Mouse (Mus musculus): Measurements from ENCODE around the gene Babam2.
"Not testable (repeated sequence)": the region's sequence is repeated elsewhere in the genome, so short reads cannot be mapped to it uniquely, and the experiment has no call there.

The Babam2 gene

DNA sequence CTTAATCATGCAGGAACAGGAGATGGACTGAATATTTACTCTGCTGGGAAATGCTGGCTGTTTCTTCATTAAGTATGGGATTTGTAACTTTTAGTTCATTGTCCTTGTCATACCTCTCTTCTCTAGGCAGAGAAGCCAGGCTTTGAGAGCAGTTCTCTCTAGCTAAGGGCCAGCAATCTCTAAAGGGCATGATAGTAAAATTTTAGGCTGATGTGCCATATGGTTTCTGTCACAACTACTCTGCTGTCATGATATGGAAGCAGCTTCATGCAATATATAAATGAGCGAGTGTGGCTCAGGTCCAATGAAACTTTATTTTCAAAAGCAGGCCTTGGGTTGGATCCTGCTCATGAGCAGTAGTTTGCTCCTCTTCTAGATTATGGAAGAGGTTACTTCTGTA lies 142.9 kb downstream of the Babam2 start:
- DNase-seq = no peak

DNA sequence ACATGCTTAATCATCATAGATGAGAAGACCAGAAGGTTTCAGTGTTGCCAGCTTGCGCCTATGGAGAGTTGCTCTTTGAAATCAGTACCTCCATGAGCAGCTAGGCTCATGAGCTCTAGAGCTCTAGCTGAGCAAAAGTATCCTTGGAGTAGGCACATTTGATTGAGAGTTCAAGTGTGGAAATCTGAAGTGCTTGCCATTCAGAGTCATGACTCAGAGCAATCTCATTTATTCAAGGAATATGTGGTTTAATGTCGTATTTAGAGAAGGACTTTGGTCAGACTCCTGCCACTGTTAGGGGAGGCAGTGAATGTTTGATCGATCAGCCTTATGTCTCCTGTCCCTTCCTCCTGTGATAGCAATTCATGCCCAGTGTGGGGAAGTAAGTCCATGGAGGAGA lies 147.4 kb downstream of the Babam2 start:
- no peak for DNase-seq

DNA sequence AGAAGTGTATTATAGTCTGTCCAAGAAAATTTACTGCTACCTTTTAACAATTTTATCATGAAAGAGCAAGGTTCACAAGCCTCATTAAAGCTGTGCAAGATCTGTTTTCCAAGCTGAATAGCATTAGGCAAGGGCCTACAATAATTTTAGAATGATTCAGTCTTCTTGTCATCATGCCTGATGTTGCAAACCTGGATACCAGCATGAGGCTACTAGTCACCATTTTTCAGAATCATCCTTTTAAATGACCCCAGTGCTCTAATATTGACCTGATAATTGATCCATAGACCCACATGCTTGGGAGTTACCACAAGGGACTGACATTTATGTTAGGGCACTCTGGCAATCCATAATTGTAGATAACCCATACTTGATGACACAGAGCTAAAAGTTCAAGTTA lies 149.5 kb downstream of the Babam2 start:
- no peak for DNase-seq

DNA sequence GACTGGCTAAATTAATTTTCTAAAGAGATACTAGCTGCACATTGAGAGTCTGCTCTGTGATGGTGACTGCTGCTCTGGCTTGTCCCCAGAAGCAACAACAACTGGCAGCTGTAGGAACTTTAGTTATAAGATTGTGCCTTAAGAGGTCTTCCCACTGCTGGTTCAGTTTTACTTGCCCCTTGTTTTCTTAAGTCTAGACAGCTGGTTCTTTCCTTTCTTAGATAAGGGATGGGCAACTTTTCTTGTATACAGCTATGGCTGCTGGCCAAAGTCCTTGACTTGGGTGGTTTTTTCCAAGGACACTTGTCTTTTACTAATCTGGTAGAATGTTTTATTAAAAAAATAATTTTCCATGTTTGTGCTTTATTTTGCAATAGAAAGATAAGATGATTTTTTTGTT lies 151.5 kb downstream of the Babam2 start:
- no peak for DNase-seq

DNA sequence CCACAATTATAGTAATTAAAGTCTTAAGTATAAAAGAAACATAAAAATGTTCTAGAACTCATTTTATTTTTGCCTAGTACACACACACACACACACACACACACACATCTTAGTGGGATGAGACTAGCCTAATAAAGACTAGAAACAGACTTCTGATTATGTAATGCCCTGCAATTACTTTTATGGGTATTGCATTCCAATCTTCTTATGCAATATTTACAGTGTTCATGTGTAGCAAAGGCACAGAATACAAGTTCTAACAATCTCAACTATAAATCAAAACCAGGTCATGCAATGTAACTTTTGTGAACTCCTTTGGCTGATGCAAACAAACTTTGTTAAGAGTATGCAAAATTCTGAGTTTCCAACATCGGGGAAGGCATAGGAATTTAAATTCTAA lies 155.3 kb downstream of the Babam2 start:
- no peak for DNase-seq

DNA sequence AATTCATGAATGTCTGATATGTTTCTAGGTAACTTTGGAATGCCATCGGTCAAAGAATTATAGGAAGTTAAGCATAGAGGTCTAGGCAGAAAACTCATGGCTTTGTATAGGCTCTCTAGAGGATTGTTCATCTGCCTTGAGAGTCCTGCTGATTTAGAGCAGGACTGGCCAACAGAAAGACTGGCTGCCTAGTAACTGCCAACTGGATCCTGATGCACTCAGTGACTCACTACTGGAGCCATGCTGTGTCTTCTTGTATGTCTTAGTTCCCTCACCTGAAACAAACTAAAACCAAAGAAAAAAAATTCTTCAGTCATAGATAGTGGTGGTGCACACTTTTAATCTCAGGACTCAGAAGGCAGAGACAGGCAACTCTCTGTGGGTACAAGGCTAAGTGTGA lies 156.3 kb downstream of the Babam2 start:
- no peak for DNase-seq

DNA sequence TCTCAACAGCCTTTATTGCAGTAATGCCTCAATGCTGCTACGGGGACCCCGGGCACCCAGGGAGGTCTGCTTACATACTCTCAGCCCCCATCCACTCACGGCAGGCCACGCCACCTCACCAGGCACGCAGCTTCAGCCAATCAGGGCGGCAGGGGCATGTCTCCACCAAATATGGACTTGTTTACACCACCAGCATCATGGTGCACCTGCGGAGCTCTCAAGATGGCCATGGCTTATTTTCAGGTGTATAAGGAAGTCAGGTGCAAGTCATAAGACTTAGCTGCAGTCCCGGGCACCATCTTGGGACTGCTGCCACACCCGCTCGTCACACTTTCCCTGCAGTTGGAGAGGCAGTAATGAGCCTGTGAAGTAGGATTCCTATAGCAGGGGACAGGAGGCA lies 161.4 kb downstream of the Babam2 start:
- not testable (repeated sequence) for DNase-seq

DNA sequence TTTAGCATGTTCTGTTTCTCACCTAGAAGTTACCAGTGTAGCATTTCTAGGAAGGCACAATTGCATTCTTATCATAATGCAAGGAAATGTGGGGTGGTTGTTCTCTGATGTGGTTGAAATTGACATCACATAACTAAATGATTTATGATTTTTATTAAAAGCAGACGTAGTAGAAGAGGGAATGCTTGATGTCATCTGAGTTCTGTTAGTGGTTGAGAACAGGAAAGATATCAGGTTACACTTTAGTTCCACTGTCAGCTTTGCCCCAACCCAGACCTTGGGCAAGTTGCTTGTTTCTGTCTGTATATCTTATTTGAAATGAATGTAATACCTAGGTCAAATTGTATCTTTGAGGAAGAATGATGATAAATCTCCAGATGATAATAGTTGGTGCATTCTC lies 162.9 kb downstream of the Babam2 start:
- DNase-seq = no peak

DNA sequence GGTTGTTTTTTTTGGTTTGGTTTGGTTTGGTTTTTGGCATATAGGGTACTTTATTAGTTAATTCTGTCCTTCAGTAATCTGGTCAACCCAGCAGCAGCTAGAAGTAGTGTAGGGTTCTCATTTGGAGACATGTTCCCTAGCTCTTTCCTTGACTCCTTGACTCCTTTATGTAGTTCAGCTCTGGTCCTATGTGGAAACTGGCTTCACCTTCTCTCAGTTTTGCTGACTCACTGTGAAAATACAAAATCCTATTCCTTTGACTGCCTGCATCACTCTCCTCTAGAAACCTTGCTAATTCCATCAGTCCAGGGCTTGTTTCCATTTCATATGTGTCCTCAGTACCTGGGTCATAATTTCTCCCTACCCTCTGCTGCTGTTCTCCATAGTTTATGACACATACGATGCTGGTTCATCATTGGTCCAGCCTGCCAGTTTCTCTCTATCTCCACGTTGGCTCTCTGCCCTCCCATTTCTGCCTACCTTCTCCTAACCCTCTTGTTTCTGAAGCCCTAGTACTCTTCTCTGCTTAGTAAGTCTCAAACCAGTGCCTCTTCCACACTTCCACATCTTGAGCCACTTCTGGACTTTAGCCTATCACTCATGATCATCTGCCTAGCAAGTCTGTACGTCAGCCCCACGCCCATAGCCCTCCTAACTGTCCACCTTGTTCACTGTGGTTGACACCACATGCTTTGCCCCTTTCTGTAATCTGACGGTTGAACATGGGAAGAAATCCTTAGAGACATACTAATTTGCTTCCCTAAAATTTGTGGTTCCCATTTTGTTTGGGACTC lies 163.5 kb downstream of the Babam2 start:
- no peak for DNase-seq

DNA sequence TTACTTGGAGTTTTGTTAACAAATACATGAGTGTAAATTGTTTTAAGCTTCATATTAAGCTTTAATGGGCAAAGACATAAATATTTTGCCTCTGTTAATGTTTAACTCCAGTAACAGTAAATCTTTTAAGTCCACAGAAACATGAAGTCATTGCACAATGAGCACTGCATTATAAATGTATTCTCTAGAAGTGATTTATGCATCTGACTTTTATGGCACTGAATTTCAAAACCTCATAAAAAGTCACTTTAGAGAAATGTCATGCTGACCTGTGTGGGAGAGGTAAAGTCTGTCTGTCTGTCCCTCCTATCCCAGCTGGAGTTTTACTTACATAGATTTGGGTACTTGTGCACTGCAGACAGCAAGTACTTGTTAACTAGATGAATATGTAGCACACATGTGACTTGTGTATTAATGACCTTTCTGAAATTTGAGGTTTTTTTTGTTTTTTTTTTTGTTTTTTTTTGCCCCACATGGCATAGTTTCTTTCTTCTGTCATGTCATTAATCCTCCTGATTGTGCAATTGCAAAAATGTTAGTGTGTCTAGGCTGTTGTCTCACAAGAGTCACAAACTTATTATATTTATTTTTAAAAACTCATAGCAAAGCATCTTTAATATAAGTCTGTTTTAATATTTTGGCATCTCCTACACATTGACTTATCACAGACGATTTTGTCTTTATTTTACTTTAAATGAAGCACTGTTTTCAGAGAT lies 165.4 kb downstream of the Babam2 start:
- DNase-seq = no peak

DNA sequence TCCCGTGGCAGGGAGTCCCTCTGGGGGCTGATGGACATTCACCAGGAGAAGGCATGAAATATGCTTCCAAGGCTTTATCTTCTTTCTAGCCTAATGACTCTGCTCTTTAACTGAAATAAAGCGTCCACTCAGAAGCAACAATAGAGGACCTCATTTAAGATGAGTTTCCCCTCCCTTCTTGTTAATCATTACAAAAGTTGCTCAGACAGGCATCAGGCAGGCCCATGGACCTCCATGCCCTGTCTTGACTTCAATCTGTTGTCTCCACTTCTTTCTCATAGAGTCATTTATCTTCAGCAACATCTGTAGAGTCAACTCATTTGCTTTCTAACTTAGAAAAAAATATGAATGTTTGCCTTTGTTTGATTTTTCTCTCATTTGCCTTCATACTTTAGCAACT lies 166.6 kb downstream of the Babam2 start:
- no peak for DNase-seq

DNA sequence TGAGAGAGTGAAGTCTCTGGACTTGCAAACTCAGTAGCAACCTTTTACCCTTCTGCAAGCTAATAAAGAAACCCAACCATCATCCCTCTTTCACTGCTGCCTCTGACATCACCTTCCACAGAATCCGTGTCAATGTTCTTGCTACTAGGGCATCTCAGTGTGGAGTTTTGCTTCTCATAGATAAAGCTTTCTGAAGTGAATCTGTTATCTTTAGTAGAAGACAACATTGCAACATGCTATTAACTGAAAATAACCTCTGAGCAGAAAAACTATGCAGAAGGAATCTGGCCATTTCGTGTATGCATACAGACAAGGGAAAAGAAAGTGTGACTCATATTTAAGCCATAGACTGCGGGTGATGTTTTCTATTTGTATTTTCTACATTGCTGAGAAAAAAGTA lies 168.6 kb downstream of the Babam2 start:
- no peak for DNase-seq

DNA sequence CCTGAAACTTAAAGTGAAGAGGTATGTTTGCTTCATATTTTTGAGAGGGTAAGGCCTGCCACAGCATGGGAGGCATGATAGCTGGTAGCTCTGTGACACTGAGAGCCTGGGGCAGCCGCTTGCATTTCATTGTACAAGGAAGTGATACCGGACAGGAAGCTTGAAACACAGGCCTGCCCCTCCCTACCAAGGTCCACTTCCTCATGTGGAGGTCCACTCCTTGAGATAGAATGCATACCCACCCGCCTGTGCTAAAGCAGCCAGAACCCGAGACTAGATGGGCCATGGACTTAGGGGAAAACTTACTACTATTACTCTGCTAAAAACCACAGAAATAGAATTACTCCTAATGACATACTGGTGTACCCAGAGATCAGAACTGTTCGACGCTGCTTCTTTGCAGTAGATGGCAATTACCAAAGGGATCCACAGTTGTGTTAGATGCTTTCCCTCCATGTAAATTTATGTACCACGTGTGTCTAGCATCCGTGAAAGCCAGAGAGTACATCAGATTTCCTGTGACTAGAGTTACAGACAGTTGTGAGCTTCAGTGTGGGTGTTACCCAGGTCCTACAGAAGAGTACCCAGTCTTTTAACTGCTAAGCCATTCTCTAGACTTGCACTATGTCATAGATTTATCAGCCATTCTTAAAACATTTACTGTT lies 173.5 kb downstream of the Babam2 start:
- no peak for DNase-seq

DNA sequence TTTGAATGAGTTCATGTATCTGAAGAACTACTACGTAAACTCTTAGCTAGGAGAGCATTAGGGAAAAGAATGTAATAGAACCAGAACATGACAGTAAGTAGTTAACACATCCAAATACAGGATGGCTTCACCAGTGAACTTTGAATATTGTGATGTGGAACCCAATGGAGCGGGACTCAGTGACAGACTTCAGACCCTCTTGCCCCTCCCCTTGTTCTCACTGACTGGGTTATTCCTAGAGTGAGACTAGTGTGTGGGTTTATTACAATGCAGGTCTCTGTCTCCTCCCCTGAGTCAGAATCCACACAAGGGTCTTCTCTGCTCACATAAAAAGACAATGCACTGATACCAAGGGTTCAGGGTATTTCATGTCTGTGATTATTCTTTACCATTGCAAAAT lies 175.8 kb downstream of the Babam2 start:
- DNase-seq = no peak

DNA sequence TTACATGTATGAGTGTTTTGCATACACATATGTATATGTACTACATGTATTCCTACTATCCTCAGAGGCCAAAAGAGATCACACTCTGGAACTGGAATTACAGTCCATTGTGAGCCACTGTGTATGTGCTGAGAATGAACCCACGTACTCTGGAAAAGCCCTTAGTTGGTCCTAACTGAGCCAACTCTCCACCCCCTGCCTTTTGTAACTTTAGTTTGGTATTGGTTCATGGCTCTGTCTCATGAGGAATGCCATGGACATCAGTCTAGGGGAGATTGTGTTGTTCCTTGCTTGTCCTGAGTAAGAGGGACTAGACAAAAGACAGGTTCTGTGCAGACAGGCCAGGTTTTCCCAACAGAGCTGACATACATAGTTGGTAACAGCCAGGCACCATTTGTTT lies 177.1 kb downstream of the Babam2 start:
- no peak for DNase-seq

DNA sequence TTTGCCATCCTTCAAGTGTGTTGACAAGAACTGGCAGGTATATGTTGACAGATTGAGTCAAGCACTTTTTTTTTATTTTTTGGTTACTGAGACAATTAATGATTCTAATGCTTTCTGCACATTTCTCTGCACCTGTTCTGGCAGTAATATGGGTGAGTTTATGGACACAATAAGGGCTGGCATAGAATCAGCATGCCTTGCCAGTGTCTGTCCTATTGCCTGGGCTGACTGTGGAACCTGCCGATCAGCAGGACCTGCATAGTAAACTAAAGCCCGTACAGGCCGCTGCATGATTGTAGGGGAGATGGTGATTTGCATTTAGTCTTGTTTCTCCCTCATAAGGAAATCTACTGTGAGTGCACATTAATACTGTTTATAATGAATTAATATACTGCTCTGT lies 178.0 kb downstream of the Babam2 start:
- DNase-seq = no peak

DNA sequence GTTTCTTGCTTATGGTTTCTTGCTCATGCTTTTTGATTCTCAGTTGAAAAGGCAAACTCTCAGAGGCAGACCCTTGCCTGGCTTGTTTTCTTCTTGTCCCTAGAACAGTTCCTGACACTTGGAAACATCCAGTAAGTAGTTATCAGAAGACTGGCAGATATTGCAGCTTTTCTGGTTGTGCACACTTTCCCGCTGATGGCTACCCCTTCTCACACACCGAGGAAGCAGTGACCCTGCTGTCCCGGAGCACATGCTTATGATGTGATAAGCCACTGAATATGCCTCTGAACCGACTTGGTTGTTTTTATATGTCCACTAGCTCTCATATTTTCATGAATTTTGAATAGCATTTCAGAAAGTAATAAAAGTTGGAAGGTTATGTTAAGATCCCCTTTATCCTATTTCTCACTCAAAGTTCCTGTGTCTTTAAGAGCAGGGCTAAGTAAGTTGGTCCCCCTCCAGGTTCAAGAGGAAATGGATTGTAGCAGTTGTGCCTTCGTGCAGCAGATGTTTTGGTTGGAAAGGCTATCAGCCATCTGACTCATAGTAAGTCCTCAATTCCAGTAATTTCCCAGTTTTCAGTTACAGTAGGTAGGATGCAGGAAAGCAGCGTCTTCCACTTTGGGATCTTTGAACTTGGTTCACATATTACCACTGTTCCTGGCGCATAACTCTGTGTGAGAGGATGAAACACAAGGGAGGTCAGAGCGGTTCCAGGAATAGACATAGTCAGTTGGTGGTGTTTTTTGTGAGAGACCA lies 178.9 kb downstream of the Babam2 start:
- no peak for DNase-seq

DNA sequence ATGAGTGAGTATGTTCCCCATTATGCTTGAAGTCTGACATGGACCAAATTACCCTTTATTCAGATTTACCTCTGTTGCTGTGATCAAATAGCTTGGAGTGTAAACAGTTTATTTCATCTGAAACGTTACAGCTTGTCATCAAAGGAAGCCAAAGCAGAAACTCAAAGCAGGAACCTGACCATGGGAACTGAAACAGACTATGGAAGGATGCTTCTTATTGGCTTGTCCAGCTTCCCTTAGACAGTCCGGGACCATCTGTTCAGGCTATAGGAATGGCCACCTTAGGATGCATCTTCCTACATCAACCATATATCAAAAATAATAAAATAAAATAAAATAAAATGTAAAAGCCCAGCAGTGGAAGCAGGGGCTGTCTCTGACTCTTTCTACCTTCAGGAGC lies 183.0 kb downstream of the Babam2 start:
- no peak for DNase-seq

DNA sequence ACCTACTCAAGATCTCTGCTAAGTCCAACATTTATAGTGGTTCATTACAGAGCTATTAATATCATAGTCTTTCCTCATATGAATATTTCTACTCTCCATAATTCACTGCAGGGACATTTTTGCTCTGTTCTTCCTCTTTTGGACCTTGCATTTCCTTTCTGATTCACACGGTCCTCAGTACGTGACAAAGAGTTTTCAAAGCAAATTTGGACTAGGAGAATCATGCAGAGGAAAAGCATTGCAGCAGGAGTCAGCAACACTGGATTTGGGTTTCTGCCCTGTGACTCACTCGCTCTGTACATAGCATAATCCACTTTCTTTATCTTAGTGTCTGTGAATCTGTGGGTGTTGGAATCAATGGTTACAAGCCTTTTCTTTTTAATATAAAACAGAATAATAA lies 184.8 kb downstream of the Babam2 start:
- DNase-seq = no peak

DNA sequence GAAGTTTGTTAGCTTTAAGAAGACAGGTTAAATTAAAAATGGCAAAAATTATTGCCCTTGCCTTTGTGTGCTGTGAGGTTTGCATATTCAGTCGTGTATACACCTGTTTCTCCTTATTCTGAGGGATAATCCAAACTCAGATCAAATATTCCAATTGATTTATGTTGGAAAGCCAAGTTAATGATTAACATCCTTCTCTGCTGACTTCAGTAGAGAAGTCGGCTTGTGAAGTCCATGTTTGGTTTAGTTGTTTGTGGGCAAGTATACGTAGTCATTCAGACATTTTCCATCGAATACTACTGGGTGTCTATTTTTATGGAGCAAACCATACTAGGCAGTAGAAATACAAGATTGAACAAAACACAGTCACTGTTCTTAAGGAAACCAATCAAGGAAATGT lies 187.5 kb downstream of the Babam2 start:
- no peak for DNase-seq

DNA sequence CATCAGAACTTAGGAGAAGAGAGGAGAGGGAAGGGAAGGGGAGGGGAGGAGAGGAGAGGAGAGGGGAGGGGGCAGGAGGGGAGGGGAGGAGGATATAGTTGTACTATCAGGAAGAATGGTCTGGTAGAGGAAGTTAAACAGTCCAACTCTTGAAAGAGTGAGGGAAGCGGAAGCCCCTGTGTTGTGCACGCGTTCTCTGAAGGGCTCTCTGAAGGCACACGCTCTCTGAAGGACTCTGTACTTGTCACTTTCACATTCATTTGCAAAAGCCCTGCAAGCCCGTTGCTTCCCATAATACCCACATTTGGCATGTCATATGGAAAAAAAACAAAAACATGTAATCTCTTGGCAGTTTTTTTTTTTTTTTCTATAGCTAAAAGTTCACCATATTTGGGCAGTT lies 190.1 kb downstream of the Babam2 start:
- peak; percentile 28 for DNase-seq

DNA sequence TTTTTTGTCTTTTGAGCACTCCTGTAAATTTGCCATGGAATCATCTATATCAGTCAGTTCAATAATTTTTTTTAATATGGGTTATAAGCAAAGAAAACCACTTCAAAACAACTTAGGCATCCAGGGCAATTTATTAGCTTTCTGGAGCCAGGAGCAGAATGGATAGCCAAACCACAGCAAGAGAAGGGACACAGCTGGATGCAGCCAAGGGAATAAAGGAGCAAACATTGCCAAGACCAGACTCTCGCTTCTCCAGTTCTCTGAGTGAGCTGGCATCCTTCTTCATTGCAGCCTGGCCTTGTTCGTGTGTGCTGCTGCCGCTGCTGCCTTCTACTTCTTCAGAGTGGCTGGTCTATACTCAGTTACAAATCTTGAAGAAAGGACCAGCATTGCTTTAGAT lies 190.9 kb downstream of the Babam2 start:
- DNase-seq = no peak

DNA sequence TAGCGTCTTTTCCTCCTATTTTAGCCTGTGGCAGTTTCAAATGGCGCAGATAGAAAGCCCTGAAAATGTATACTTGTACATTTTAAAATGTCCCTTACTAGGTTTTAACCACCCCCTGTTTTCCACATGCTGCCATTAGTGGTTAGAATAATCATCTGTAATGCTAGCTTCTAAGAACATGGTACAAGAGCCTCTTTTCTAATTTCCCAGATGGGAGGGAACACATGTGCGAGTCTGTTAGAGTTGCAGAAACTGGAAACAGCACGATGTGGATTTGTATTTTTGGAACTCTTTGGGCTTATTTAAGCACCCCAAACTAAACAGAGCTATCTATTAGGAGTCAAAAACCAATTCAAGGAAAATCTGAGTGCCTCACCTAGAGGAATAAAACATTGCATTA lies 195.1 kb downstream of the Babam2 start:
- DNase-seq = no peak

All from thymus, postnatal 4 days (tissue).